Mouse (Mus musculus) left cerebral cortex, postnatal 36 days (tissue): ENCODE measurements around the gene Pxn. TPM values are rescaled to one million over a fixed set of nuclear protein-coding genes. Genes with fewer than 3 reads are reported as not detected.

Experiments used
- DNase-seq, 2 experiments: peaks; one replicate each; pipeline ENCODE4 v3.0.0; 2021 to 2022; ENCODE audit warnings: low spot score in 2 of 2, mixed read lengths in 1 of 2
- intact Hi-C: fragments of 180-260 bp; cut with DNase I; formaldehyde crosslinking; loops from one replicate; pipeline ENCODE4 v1.15.1; 2025
- total RNA-seq, 2 experiments: library from RNA; stranded (reverse); gene quantifications; 2 replicates each; pipeline ENCODE4 v1.2.3; 2021

Pxn gene
- total RNA-seq, 2 experiments from 2014 or later: 15.1 to 24.7 TPM

DNA sequence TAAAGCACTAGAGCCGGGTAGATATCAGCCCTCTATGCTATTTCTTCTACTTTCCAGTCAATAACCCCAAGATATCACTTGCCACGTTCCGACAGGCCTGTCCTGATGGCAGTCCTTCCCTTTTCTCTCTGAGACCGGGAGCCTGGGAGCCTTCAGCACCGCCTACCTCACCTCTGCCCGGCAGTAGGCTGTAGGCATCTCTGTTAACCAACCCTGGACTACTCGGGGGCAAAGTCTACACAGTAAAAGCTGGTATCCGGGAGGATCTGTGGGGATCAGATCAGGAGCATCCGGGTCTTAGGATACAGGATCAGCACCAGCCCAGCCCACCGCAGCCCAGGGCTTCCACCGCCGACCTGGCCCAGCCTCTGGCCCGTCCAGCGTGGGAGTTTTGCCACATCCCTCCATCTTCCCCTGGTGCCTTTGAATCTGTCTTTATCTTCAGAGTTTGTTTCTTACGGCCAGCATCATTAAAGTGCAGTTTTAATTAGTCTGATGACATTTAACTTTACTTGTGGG lies 16.6 kb downstream of the Pxn start:
- no peak for DNase-seq
- intact Hi-C loops: no loop called here

DNA sequence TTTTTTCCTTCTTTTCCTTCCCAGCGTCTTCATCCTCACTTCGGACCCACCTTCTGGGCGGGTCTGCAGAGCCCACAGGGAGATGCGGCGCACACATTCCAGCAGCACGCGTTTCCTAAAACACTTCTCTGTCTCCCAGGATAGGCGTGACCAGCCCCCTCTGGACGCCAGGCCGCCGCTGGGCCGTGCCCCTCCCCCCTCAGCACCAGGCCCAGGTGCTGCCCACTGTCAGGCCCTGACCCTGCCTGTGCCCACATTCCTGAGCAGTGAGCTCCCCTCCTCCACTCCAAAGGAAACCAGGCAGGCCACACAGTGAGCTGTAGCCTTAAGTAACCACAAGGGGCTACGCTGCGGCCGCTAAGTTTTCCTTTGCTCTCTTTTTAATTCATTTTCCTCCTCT lies 17.5 kb downstream of the Pxn start:
- intact Hi-C loops: no loop called here
- no peak for DNase-seq

DNA sequence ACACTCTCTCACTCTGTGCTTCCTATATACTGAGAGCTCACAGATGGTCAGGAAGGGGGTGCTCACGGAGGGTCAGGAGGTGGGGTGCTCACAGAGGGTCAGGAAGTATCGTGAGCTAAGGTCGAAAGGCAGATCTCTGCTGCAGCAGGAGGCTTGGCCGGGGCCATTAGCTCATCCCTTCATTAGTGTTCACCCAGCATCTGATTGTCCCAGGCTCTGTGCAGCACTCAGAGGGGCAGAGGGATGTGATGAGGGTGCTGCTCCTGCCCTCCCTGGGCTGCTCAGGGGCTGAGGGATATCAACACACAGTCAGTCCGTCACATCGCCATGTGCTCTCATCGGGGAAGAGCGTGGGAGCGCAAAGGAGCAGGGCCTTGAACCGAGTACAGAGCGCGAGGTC lies 18.0 kb downstream of the Pxn start:
- no peak for DNase-seq
- intact Hi-C loops: no loop called here

DNA sequence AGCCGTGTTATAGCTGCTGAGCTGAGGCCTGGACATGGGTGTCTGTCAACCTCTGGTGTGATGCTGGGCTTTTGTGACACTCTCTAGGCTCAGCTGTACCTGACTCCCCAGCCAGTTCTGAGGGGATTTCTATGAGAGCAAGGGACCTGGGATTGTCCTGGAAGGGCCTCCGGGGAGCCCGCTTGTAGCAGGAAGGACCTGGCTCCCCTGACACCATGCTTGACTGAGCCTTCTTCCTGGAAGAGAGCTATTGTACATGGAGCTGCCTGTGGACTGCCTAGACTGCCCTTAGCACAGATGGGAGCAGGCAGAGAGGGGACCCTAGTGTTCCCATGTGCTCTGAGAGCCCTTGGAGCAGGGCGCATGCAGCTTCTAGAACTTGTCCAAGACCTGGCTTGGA lies 18.9 kb downstream of the Pxn start:
- intact Hi-C loops: no loop called here
- DNase-seq: no peak

DNA sequence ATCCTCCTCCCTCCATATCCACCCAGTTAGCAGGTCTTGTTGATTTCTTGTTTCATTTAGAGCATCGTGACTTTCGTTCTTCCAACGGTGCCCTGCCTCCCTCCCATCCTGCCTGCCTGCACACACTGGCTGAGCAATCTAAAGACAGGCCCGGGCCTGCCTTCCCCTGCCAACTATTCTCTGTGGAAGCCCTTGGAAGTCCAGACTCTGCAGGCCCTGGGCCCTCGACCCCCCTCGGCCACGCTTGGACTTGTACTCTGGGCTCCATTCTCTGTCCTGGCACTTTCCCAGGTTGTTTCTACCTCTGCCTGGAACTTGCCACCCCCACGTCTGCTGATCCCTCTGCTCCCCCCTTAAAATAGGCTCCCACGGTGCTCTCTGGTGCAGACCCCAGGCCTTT lies 19.5 kb downstream of the Pxn start:
- DNase-seq: no peak
- intact Hi-C loops: no loop called here

DNA sequence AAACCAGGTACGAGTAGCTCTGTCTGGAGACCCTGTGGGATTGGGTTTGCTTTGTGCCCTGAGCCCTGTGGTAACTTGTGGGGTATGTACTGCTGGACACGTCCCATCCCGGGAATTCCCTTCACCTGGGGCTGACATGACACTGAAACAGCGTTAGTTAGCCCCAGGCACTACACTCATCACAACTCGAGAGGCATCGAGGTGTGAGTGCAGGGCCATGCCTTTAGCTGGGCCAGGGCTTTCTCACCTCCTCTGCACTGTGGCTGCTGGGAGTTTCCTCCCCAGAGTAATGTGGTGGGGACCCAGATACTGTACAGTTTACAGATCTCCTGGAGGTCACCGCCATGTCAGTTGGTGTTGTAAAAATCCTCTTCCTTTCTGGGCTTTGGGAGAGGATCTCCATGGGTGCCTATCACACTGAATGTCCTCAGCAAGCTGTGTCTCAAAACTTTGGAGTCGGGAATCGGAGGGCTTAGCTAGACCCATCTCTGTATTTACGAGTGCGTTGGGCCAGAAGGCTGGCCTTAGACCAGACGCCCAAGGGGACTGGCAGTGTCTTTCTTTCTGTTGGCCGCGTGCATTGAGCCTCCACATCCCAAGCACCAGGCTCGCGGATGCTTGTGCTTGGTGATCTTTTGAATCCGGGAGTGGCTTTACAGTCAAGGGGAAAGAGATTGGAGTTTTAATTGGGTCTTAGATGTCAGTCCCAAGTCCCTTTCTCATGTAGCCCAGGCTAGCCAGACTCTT lies 20.2 kb downstream of the Pxn start:
- intact Hi-C loops: no loop called here

DNA sequence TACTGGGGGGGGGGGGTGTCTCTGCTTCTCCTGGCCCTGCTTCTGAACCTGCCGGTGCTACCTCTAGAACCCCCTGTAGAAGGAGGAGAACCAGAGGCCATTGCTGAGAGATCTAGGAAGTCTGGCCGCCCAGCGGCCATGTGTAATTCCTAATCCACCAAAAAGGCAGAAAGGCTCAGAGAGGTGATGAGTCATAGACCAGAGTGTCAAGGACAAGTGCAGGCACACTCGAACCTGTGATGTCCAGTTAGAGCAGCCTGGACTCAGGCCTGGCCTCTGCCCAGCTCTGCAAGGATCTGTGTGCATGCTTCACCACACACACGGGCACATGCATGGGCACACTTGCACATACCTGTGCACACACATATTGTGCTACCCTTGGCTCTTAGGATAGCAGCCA lies 21.7 kb downstream of the Pxn start:
- no peak for DNase-seq
- intact Hi-C loops: no loop called here

More for the DNA sequence above, 20.2 kb downstream of the Pxn start:
- no peak for DNase-seq

DNA sequence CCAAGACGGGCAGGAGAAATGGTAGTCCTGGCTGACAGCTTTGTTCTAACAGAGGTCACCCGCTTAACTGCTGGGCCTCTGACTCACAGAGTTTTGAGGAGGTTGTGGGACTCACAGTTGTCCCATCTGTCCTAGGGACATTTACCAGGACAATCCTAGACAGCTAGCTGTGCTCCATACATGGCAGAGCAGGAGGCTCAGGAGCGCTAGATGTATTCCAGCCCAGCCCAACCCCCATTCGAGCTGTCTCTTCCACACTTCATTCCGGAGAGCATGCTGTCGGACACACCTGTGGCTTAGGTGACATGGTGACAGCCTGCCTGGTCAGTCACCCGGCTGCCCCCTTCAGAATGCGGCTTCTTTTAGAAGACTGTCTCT lies 22.9 kb downstream of the Pxn start:
- no peak for DNase-seq
- intact Hi-C loops: no loop called here

DNA sequence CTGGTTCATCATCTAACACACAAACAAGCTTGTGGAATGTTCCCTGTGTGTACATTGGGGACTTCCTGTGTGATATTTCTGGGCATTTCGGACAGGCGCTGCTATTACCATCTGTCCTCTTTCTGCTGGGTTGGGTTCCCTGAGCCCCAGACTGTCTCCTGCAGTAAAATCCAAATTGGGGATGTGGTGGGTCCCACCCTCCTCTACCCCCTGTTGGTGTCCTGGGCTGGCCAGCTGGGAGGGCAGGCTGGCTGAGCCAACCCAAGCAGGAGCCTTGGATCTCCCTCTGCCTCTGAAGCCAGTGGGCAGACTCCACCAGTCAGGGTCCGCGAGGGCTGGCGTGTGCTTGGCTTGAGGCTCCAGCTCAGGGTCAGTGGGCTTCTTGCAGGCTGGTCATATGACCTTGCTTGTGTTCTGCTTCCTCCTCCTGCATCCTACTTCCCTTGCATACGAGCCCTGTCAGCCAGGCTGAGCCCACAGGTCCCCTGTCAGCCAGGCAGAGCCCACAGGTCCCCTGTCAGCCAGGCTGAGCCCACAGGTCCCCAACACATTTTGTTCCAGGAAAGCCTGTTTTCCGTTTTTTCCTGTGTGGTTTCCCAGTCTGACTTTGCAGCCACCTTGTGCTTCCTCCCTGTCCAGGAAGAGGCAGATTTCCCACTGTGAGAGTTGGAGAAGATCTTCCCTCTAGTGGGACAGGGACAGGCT lies 23.4 kb downstream of the Pxn start:
- no peak for DNase-seq
- intact Hi-C loops: no loop called here

DNA sequence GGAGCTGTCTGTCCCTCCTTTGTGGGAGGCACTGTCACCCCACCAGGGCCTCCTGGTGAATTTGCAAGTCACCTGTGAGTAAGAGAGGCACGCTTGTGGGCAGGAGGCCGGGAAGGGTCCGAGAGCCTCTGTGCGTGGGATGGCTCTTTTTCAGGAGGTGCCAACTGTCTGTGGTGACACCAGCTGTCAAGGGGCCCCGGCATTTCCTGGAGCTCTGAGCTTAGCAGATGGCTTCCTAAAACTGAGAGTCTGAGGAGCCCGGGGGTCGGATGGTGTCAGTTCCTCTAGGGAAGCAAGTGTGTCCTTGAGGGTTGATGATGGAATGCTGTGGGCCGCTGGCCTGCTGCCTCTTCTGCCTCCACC lies 24.0 kb downstream of the Pxn start:
- peak; percentile 26 to 39 for DNase-seq
- intact Hi-C loops: no loop called here

DNA sequence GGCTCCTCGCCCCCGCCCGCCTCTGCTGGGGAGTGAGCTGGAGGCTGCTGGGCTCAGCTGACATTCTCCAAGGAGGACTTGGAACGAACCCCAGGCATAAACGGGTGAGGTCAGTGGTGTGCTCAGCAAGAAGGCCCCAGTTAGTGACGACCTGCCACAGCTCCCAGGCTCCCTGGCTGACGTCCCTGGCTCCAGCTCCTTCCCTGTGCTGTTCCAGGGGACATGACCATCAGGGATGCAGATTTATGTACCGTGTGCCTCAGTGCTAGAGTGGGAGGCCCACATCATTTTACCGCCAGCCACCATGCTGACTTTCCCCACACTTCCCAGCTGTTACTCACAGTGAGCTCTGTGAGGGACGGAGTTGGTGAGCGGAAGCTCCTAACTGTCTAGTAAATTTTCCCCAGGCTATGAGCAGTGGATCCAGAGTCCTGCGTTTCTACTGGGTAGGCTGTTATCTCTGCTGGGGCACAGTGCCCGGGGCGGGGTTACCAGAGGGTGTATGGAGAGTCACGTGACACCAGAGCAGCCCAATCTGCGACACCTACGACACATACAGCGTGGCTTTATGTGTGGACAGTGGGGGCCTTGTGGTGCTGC lies 25.3 kb downstream of the Pxn start:
- intact Hi-C loops: no loop called here
- peak; percentile 59 to 60 for DNase-seq

DNA sequence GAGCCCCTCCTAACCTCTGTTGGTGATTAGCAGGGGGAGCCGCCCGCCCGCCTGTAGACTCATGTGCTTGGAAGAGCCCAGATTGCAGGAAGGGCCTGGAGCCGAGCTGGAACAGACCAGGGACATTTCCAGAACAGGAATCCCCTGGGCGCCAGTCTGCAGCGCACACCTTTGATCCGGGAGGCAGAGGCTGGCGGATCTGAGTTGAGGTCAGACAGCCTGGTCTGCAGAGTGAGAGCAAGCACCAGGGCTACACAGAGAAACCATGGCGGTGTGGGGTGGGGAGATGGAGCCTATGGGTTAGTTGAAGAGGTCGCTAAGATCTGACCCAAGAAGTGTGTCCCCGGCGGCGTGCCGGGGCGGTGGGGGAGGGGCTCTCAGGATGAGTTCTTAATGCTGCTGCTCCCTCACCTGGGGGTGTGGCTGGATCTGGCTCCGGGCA lies 27.8 kb downstream of the Pxn start:
- DNase-seq: no peak
- intact Hi-C loops: no loop called here

DNA sequence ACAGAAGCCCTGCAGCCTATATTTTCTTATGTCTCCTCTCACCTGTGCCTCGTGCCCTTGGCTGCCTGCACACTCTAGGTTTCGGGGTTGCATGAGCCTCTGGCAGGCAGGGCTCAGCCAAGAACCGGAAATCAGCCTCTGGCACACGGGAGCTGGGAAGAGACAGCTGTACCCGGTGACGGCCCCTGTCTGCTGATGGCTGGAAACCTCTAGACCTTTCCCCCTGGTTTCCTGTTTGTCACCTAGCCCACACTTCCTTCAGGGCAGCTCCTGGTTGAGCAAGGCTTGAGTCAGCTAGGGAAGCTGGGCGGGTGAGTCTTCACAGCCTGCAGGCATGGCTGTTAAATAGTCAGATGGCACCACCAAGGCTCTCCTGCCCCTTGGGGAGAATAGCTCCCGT lies 28.4 kb downstream of the Pxn start:
- intact Hi-C loops: no loop called here
- no peak for DNase-seq

DNA sequence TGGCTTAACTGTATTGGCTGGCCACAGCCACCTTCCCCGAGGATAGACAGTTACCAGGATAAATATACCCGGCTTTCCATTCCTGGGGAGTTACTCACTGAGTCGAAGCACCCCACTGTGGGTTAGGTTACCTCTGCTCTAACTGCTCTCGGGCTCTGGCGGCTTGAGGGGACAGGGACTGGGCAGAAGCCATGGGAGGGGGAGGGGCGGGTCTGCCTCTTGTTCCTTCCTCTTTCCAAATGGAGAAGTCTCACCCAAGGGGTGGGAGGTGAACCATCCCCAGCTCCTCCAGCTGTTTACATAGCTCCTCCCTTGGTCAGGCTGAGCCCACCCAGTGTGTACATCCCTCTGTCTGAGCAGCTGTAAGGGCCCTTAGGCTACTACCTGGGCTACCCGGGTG lies 29.2 kb downstream of the Pxn start:
- no peak for DNase-seq
- intact Hi-C loops: no loop called here

DNA sequence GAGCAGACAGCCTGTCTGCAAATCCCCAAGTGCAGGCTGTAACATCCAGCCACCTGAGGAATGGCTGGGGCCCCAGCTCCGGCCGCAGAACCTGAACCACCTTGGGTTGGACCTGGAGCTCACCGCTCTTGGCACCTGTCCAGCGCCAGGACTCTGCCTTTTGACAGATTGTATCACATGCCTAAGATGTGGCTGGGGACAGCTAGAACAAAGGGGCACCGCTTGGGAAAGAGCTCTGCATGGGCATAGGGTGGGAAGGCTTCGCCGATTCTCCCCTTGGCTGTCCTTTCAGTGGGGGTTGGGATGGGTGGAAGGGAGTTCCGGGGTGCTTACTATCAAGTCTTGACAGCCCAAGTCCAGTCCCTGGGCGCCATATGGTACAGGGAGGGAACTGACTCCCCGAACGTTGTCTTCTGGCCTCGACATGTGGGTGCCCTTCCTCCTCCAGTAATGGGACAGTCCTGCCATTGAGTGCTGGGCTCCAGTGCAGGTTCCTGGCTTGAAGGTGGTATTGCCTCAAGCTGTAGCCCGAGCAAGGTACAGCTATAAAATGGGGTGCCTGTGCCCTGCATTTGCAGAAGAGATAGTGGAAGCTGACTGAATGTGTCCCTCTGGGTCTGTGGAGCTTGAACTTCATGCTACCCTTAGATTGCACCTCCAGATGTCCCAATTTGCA lies 31.7 kb downstream of the Pxn start:
- intact Hi-C loops: loop anchor here (1.0 kb wide), 1 partner anchor 32 kb away; the partner anchor contains the start of gene Pxn
- DNase-seq: no peak

DNA sequence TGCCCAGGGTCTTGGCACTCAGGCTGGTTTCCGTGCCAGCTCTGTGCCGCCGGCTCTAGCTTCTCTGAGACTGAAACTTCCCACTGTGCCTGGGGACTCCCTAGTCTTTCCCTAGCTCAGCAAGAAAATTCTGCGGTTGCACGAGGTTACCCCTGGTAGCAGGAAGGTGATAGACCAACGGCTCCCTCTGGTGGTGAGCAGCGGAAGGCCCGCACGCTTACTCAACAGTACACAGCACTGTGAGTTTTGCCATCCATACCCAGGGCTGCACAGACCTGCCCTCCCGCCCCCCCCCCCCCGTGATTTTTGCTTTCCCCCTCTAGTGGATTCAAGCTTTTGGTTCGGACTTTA lies 32.2 kb downstream of the Pxn start:
- DNase-seq: peak; percentile 82 to 88
- intact Hi-C loops: loop anchor here (1.0 kb wide), 1 partner anchor 32 kb away; the partner anchor contains the start of gene Pxn

DNA sequence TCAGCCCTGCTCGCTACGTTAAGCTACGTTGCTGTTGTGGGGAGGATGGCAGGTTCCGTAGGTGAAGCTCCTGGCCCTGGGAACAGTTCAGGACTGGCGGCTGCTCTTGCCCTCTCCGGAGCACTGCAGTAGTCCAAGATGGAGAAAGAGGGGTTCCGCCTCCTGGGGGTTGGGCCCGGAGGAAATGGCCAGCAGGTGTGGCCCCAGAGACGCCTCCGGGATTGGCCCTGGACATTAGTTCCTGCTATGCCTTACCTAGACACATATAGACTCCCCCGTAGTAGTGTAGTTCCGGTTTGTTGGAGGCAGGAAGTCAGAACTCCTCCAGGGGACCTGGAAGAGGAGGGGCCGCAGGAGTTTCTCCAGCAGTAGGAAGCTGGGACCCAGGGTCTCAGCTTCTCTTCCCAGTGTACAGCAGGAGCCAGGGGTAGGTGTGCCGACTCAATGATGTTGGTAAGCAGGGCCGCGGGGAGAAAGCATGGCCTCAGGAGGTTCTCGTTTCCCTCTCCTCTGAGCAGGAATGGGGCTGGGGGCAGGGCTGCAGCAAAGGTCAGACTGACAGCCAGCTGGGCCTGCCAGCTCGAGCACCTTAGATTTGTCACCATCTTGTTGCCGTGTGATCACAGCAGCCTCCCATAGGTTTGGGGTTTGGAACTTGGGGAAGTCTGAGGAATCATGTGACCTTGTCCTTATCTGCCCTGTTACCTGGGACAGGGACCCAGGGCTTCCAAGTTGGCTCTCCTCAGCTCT lies 36.3 kb downstream of the Pxn start:
- no peak for DNase-seq
- intact Hi-C loops: no loop called here

DNA sequence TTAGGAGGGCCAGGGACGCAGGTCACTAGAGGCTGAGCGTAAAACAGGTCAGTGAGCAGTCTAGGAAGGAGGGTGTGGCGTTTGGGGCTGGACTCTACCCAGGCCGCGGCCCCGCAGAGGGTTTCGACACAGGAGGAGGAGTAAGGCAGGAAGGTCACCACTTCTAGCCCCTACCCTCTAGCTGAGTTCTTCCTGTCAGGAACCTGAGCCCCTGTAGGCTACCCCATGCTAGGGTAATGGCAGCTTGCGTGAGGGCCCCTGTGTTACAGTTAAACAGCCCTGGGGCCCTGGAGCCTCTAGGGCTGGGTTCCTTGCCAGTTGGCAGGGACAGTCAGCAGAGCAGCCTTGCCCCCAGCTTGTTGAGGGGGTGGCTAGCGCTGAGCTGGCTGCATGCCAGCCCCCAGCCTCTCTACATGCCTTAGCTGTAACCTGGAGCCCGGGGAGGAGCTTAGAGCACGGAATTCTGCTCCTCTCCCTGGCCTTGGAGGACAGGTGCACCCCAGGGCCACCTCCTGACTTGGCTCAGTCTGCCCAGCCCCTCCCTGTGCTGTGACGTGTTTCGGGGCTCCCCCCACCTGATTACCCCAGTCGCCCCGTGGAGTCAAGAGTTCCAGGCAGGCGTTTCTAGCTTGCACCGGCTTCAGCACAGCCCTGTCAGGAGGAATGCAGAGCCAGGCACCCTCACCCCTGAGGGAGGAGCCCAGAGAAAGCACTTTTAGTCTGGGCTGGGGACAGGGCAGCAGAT lies 37.2 kb downstream of the Pxn start:
- intact Hi-C loops: no loop called here
- peak; percentile 42 to 64 for DNase-seq

DNA sequence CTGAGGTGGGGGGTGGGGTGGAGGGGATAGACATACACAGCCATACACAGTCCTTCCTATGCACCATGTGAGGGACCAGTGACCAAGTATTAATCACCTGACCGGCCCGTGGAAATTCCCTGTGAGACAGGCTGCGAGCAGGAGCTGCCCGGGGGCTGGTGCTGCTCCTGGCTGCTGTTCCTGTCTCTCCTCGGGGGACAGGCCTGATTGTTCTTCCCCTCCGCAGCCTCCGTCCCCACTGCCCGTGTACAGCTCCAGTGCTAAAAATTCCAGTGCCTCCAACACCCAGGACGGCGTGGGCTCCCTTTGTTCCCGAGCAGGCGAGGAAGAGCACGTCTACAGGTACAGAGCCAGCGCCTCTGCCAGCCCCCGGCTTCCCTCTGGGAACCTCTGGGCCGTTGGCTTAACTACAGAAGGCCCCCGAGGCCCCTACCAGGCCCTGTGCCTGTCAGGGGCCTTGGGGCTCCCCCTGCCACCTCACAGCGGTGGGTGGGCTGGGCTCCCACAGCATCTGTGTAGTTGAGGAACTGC lies 38.2 kb downstream of the Pxn start:
- DNase-seq: no peak
- intact Hi-C loops: no loop called here
